Mouse (Mus musculus): ENCODE measurements around the gene Baz1a. TPM values are rescaled to one million over a fixed set of nuclear protein-coding genes. Genes with fewer than 3 reads are reported as not detected.
A peak's percentile ranks its signal among the peaks of the same experiment; 100 is the strongest.

Baz1a gene
- total RNA-seq (2015): 367 and 372 TPM in 2 replicates
- 151 and 171 TPM in 2 replicates for total RNA-seq (2017)

- ATAC-seq (replicated peaks; ENCODE audit: poor library complexity): no peak
Observed at GRCm38 (mm10) chr12:55013626-55014398, at the start of gene Baz1a. Gene Baz1a (minus strand): TSS chr12:55014348.

- no peak for ATAC-seq (replicated peaks; ENCODE audit: poor library complexity)
Observed at GRCm38 (mm10) chr12:55062141-55062540, 48.0 kb upstream of the Baz1a start.

- no peak for ATAC-seq (replicated peaks; ENCODE audit: poor library complexity)
Observed at GRCm38 (mm10) chr12:55061006-55061405, 46.9 kb upstream of the Baz1a start.

GRCm38 (mm10) chr12:55060212-55060898, 46.2 kb upstream of the Baz1a start:
- peak; percentile 90 for ATAC-seq (replicated peaks; ENCODE audit: poor library complexity)

GRCm38 (mm10) chr12:55059812-55060211, 45.7 kb upstream of the Baz1a start:
- ATAC-seq (replicated peaks; ENCODE audit: poor library complexity): peak; percentile 52

GRCm38 (mm10) chr12:55058865-55059615, 44.9 kb upstream of the Baz1a start:
- ATAC-seq (replicated peaks; ENCODE audit: poor library complexity): no peak

- no peak for ATAC-seq (replicated peaks; ENCODE audit: poor library complexity)
Observed at GRCm38 (mm10) chr12:55056703-55057102, 42.6 kb upstream of the Baz1a start.

- ATAC-seq (replicated peaks; ENCODE audit: poor library complexity): no peak
Observed at GRCm38 (mm10) chr12:55054551-55055241, 40.5 kb upstream of the Baz1a start.

- ATAC-seq (replicated peaks; ENCODE audit: poor library complexity): peak; percentile 51
Observed at GRCm38 (mm10) chr12:55053267-55053666, 39.1 kb upstream of the Baz1a start.

- peak; percentile 82 for ATAC-seq (replicated peaks; ENCODE audit: poor library complexity)
Observed at GRCm38 (mm10) chr12:55051210-55052173, 37.3 kb upstream of the Baz1a start.

- no peak for ATAC-seq (replicated peaks; ENCODE audit: poor library complexity)
Observed at GRCm38 (mm10) chr12:55049731-55050353, 35.7 kb upstream of the Baz1a start.

GRCm38 (mm10) chr12:55041011-55041410, 26.9 kb upstream of the Baz1a start:
- ATAC-seq (replicated peaks; ENCODE audit: poor library complexity): no peak

GRCm38 (mm10) chr12:55027088-55027487, 12.9 kb upstream of the Baz1a start:
- ATAC-seq (replicated peaks; ENCODE audit: poor library complexity): 0 out of 2 replicates have a peak, but pooled peaks have one; percentile 11

GRCm38 (mm10) chr12:55023284-55023683, 9.1 kb upstream of the Baz1a start:
- ATAC-seq (replicated peaks; ENCODE audit: poor library complexity): no peak

- peak; percentile 73 for ATAC-seq (replicated peaks; ENCODE audit: poor library complexity)
Observed at GRCm38 (mm10) chr12:55019421-55019877, 5.3 kb upstream of the Baz1a start.

- ATAC-seq (replicated peaks; ENCODE audit: poor library complexity): no peak
Observed at GRCm38 (mm10) chr12:55017119-55017721, 3.1 kb upstream of the Baz1a start.

- ATAC-seq (replicated peaks; ENCODE audit: poor library complexity): peak; percentile 51
Observed at GRCm38 (mm10) chr12:55016339-55017118, 2.4 kb upstream of the Baz1a start.

GRCm38 (mm10) chr12:55015428-55015827, 1.3 kb upstream of the Baz1a start:
- no peak for ATAC-seq (replicated peaks; ENCODE audit: poor library complexity)
